Mouse (Mus musculus) right cerebral cortex, postnatal 25 days (tissue): ENCODE results near the gene Tmem120b.
"Not testable (repeated sequence)": the region's sequence is repeated elsewhere in the genome, so short reads cannot be mapped to it uniquely, and the experiment has no call there.

Experiments used
- DNase-seq: peaks from one replicate; pipeline ENCODE4 v3.0.0; 2022

Tmem120b gene

DNA sequence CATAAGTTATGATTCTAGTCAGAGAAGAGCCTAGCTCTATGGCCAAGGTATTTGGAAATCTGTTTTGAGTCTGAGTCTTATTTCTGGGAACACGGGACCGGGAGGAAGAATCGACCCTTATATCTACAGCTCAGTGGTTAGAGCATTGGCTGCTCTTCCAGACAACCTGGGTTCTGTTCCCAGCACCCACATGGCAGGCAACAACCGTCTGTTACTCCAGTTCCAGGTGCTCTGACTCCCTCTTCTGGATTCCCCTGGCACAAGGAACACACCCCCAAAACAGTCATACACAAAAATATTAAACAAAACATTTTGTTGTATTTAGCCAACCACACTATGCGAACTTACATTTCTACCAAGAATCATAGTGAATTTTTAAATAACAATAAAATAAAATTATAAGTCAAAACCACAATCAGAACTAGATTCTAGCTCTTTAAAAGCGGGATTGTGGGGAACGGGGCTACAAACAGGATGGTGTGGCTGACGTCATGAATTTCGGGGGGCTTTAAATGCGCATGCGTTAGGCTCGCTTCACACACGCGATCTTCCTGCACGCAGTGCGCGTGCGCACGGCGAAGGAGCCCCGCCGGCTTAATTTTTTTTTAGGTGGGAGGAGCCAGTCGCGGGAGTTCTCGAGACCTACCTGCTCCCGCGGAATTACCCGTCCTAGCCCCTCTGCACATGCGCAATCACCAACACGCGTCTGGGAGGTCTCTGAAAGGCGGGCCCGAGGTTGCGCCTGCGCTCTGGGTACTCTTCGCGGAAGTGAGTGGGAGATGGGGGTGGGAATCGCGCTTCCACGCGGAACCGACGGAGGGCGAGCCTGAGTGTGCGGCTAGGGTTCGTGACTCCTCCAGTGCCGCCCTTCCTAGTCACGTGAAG is 10.6 kb upstream of the Tmem120b start:
- peak; percentile 98 for DNase-seq

DNA sequence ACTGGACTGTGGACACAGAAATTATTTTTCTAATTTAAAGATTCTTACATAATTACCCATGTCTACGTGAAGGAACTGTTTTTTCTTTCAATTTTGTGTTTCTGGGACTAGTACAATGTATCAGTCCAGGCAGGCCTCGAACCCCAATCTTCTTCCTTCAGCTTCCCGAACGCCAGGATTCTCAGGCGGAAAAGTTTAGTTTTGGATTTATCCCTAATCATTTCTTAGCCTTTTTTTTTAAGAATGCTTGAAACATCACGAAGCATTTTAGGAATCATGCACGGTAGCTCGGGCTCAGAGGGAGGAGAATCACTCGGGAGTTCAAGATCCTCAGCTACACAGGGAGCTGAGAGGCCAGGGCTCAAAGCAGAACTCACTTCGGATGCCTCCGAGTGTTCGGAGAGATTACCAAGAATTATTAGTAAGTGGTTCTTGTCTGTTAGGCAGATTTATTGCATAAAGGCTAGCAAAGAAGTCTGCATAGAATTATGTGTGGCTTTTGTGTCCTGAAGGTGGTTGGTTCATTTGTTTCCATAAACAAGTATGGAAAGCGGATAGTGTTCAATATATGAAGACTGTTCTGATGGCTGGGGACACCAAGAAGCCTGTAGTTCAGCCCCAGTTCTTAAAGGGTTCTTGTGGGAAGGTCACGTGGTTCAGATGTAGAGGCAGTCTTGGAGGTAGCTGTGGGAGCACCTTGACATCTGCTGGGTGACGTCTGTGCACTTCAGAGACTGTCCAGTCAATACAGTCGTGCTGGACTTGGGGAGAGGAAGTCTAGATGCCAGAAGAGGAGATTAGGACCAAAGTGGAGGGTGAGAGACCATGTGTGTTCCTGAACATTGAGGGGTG is 9.7 kb upstream of the Tmem120b start:
- DNase-seq: no peak

DNA sequence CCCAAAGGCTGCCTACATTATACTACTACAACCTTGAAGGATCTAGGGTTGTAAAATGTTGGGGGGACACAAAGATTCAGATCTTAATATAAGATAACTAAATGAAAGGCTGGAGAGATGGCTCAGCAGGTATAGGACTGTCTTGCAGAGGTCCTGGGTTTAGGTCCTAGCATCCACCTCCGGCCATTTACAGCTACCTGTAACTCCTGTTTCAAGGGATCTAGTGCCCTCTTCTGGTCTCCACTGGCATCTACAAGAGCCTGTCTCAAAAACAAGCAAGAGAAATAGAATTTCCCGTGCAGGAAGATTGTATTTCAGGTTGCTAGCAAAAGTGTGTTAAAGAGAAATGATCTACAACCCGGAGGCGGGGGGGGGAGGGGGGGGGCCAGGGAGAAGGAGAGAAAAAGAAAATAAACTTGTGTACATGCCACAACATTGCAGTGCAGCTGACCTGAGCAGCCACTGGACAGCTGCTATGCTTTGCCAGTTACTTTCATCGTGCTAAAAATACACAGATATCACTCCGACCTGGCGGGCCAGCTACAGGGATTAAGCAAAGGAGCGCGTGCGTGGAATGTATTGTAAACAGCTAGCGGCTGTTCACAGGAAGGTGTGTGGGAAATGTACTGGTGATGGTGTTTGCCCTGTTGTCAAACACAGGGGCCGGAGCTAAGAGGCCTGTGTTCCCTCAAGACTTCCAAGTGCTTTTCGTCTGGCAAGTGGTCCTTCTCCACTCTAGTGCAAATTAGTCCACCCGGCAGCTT is 8.3 kb upstream of the Tmem120b start:
- no peak for DNase-seq

GRCm38 (mm10) chr5:123060706-123061401 is 7.4 kb upstream of the Tmem120b start:
- DNase-seq: no peak

DNA sequence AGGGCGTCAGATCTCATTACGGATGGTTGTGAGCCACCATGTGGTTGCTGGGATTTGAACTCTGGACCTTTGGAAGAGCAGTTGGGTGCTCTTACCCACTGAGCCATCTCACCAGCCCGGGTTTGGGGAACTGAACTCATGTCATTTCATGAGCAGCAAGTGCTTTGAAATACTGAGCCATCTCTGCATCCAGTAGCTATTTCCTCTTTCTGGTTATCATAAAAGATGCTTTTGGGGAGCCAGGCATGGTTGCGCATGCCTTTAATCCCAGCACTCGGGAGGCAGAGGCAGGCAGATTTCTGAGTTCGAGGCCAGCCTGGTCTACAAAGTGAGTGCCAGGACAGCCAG is 6.8 kb upstream of the Tmem120b start:
- not testable (repeated sequence) for DNase-seq

- DNase-seq: no peak
Observed at GRCm38 (mm10) chr5:123063141-123063540, 5.1 kb upstream of the Tmem120b start.

- peak; percentile 38 for DNase-seq
Observed at GRCm38 (mm10) chr5:123064207-123064606, 4.0 kb upstream of the Tmem120b start.

- DNase-seq: no peak
Observed at GRCm38 (mm10) chr5:123067395-123067995, 720 bp upstream of the Tmem120b start.

GRCm38 (mm10) chr5:123068714-123069113 is 499 bp downstream of the Tmem120b start:
- DNase-seq: no peak

- DNase-seq: peak; percentile 96
Observed at GRCm38 (mm10) chr5:123075576-123076418, 7.6 kb downstream of the Tmem120b start.

- DNase-seq: no peak
Observed at GRCm38 (mm10) chr5:123076419-123077281, 8.4 kb downstream of the Tmem120b start.

- DNase-seq: no peak
Observed at GRCm38 (mm10) chr5:123079568-123079967, 11.4 kb downstream of the Tmem120b start.

DNA sequence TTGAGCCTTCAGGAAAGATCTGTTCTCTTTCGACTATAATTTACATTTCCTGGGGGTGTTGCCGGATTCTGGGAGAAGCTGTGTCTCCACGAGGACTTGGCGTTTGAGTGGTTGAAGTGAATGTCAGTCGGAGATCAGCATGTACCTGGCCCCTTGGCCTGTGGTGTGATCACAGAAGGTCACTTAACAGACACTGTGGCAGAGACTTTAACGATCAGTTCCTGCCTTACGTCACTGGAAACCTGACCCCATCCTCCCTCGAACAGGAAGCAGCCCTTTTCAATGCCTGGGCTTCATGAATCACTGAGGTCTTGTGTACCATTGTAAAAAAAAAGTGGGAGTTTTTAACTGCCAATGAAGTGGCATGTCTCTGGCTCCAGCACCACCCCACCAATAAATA is 11.8 kb downstream of the Tmem120b start:
- no peak for DNase-seq

DNA sequence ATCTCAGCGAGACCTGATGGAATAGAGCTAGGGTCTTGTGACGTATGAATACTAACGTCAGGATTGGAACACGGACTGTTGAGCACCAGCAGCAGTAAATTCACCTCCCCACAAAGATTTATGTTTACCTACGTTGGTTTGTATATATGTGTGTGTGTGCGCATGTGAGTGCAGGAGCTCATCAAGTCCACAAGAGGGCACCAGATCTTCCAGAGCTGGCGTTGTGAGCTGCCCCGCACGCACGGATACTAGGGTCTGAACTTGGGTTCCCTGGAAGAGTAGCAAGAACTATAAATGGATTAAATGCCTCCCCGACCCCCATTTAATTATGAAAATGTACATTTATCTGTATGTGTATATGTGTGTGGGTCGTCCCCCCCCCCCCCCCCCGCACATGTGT is 12.3 kb downstream of the Tmem120b start:
- no peak for DNase-seq

- DNase-seq: no peak
Observed at GRCm38 (mm10) chr5:123083340-123084050, 15.3 kb downstream of the Tmem120b start.

GRCm38 (mm10) chr5:123086501-123086900 is 18.3 kb downstream of the Tmem120b start:
- no peak for DNase-seq

GRCm38 (mm10) chr5:123088784-123089183 is 20.6 kb downstream of the Tmem120b start:
- no peak for DNase-seq

DNA sequence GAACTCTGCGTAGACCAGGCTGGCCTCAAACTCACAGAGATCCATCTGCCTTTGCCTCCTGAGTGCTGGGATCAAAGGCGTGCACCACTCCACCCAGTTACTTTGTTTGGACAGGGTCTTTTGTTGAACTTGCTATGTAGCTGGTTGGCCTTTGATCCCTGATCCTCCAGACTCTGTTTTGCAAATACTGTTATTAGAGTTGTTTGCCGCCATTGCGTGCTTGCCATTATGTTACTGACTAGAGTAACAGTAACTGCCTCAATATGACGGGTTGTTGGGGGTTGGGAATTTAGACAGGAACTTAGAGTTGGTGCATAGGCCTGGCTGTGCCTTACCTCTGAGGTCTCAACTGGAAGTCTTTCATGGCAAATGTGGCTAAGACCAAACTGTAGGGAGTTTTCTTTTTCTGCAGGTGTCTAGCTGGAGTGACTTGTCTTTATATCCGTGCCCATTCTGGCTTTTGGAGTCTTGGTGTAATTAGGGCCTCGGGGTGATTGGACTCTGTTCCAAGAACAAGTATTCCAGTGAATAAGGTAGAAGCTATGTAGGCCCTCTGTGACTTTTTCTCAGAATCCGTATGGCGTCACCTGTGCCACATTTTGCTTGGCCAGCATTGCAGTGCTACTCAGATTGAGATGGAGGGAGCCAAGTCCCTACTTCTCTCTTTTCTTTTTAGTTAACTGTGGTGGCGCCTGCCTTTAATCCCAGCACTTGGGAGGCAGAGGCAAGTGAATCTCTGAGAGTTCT is 22.5 kb downstream of the Tmem120b start:
- DNase-seq: no peak
